Mouse (Mus musculus) thymus, adult 2 months (tissue): ENCODE results near the gene Arid2. TPM values are rescaled to one million over a fixed set of nuclear protein-coding genes. Genes with fewer than 3 reads are reported as not detected.

ENCODE experiments used
- DNase-seq: peaks from one replicate; pipeline ENCODE4 v3.0.0; 2021
- H3K27ac ChIP-seq: fragments of 200-500 bp; 2 replicates; pipeline ENCODE4 v1.5.1; 2012; ENCODE audit warnings: low read length, control low read depth; ENCODE audit not compliant: control insufficient read depth, insufficient read depth
- H3K27me3 ChIP-seq: fragments of 200-500 bp; 2 replicates; pipeline ENCODE4 v1.6.1; 2012; ENCODE audit warnings: mild to moderate bottlenecking, low read length, moderate library complexity, mixed read lengths; ENCODE audit not compliant: control insufficient read depth, insufficient read depth
- H3K36me3 ChIP-seq: fragments of 200-500 bp; 2 replicates; pipeline ENCODE4 v1.6.1; 2012; ENCODE audit warnings: mild to moderate bottlenecking, low read length, moderate library complexity; ENCODE audit not compliant: control insufficient read depth, insufficient read depth
- H3K4me1 ChIP-seq: fragments of 200-500 bp; replicated peaks from 2 replicates; pipeline ENCODE4 v1.6.1; 2012; ENCODE audit warnings: low read length; ENCODE audit not compliant: control insufficient read depth, insufficient read depth
- H3K4me3 ChIP-seq: fragments of 200-500 bp; 2 replicates; pipeline ENCODE4 v1.5.1; 2012; ENCODE audit warnings: mild to moderate bottlenecking, low read length, control low read depth, moderate library complexity; ENCODE audit not compliant: control insufficient read depth, insufficient read depth
- CTCF ChIP-seq: fragments of 200-500 bp; IDR thresholded peaks from 2 replicates; pipeline ENCODE4 v1.5.1; 2012; ENCODE audit warnings: mild to moderate bottlenecking, control low read depth, low read length, moderate library complexity, borderline replicate concordance; ENCODE audit not compliant: control insufficient read depth, poor library complexity, insufficient read depth; ENCODE audit errors: extremely low read depth
- POLR2A ChIP-seq: fragments of 200-500 bp; IDR thresholded peaks from 2 replicates; pipeline ENCODE4 v1.6.1; 2012; ENCODE audit warnings: mild to moderate bottlenecking, low read length, control low read depth, moderate library complexity; ENCODE audit not compliant: control insufficient read depth, poor library complexity, insufficient read depth; ENCODE audit errors: extremely low read depth
- WGBS: fragments of 180-500 bp; shearing (Covaris S2); methylation state at CpG from one replicate; pipeline ENCODE4 v1.1.7; 2018; 5-methylcytosine and 5-hydroxymethylcytosine counted together
- polyA plus RNA-seq: library from polyadenylated mRNA; depleted of rRNA; stranded (reverse); fragments of >200 nt; gene quantifications from 2 replicates; pipeline ENCODE4 v1.2.3, GENCODE M21; 2012

Gene Arid2
- polyA plus RNA-seq, 1 experiment = 70.8 TPM

DNA sequence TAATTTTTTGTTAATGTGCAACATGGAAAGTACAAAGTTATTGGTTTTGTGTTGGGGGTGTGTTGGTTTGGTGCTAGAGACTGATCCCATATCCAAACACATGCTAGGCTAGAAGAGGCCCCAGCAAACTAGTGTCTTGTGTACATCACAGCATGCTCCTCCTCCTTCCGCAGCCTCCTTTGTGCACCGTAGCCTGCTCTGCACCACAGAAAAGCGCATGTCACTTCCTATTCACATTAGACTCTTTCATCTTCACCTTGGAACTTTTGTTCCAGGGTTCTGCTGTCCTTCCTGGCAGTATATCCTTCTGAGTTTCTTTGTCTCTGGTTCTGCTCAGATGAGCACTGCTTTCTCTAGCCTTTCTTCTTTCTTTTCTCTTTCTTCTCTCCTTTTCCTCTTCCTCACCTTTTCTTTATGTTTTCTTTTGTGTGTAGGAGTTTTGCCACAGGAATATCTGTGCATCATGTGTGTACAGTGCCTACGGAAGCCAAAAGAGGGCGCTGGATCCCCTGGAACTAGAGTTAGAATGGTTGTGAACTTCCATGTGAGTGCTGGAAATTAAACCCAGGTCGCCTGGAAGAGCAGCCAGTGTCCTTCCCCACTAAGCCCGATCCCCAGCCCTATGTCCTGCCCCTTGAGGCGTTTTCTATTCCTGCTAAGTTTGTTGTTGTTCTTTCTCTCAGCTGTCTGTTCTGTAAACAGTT, 109.5 kb downstream of the Arid2 start:
- Histone ChIP-seq H3K27ac (no peak overlapping the region), H3K36me3 (peaks cover 38% of the 10 kb centered on the region)
- 82% methylated on average over 8 of the region's 8 CpGs for WGBS

DNA sequence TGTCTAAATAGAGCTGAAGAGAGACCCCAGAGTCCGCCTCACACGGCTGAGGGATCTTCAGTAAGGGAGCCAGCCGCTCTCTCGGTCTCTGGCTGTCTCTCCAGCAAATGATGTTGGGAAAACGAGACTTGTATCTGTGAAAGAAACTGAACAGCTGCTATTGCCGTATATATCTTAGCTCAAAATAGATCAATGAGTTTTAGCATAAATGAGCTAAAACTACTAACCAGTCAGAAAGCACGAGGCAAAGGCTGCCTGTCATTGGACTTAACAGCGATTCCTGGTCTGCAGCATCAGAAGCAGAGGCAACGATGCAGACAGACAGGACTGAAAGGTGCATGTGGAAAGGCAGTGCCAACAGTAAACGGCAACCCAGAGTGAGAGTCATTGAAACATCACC, 111.0 kb downstream of the Arid2 start:
- 98% methylated on average over 10 of the region's 10 CpGs for WGBS
- no peaks in the 10 kb centered on the region for H3K27me3 ChIP-seq
- no peak for TF ChIP-seq CTCF
- TF ChIP-seq POLR2A = no peak
- H3K4me3 ChIP-seq = no peak overlapping the region
- peaks cover 42% of the 10 kb centered on the region for H3K36me3 ChIP-seq
- no peak overlapping the region for H3K27ac ChIP-seq
- DNase-seq = no peak
- H3K4me1 ChIP-seq = no peaks in the 10 kb centered on the region

More for the DNA sequence above, 109.5 kb downstream of the Arid2 start:
- no peak for TF ChIP-seq CTCF
- TF ChIP-seq POLR2A = no peak
- no peak for DNase-seq
- Histone ChIP-seq H3K4me3 (no peak overlapping the region), H3K27me3 (no peaks in the 10 kb centered on the region), H3K4me1 (no peaks in the 10 kb centered on the region)

GRCm38 (mm10) chr15:96405548-96405947, 118.2 kb downstream of the Arid2 start:
- DNase-seq = no peak
- Histone ChIP-seq H3K4me3 (no peak overlapping the region), H3K27ac (no peak overlapping the region), H3K36me3 (peaks cover 38% of the 10 kb centered on the region), H3K27me3 (no peaks in the 10 kb centered on the region), H3K4me1 (no peaks in the 10 kb centered on the region)
- TF ChIP-seq CTCF (no peak), POLR2A (no peak)
- 95% methylated on average over 5 of the region's 5 CpGs for WGBS

DNA sequence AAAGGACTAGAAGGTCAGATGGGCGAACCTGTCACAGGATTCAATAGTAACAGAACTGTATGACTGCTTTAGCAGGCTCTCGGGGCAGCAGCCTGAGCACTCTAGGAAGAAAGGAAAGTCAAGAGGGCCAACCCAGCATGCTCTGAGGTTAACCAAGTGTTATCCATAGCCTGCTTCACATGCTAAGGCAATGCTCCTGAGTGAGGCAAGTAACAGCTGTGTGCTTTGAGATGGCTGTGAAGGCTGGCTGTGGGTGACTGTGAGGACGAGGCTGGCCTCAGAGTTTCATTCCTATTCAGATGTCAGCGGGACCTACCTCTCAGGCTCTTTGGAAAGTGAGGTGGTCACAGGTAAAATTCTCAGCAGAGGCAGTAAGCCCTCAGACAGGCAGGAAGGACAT, 118.9 kb downstream of the Arid2 start:
- Histone ChIP-seq H3K36me3 (peaks cover 36% of the 10 kb centered on the region), H3K4me1 (no peaks in the 10 kb centered on the region), H3K4me3 (no peak overlapping the region), H3K27ac (no peak overlapping the region), H3K27me3 (no peaks in the 10 kb centered on the region)
- 94% methylated on average over 4 of the region's 4 CpGs for WGBS
- no peak for DNase-seq
- TF ChIP-seq CTCF (no peak), POLR2A (no peak)

- H3K4me1 ChIP-seq = no peaks in the 10 kb centered on the region
- H3K27me3 ChIP-seq = no peaks in the 10 kb centered on the region
- no peak for DNase-seq
- H3K36me3 ChIP-seq = peaks cover 31% of the 10 kb centered on the region
- no peak overlapping the region for H3K4me3 ChIP-seq
- 96% methylated on average over 2 of the region's 2 CpGs for WGBS
- TF ChIP-seq POLR2A (no peak), CTCF (no peak)
- no peak overlapping the region for H3K27ac ChIP-seq
These were observed 119.8 kb downstream of the Arid2 start for GRCm38 (mm10) chr15:96407151-96407550.

- Histone ChIP-seq H3K4me3 (no peak overlapping the region), H3K27me3 (no peaks in the 10 kb centered on the region), H3K36me3 (peaks cover 22% of the 10 kb centered on the region), H3K4me1 (no peaks in the 10 kb centered on the region), H3K27ac (no peak overlapping the region)
- no peak for DNase-seq
- WGBS = 92% methylated on average over 6 of the region's 6 CpGs
- TF ChIP-seq CTCF (no peak), POLR2A (no peak)
These were observed 121.4 kb downstream of the Arid2 start for GRCm38 (mm10) chr15:96408717-96409121.

DNA sequence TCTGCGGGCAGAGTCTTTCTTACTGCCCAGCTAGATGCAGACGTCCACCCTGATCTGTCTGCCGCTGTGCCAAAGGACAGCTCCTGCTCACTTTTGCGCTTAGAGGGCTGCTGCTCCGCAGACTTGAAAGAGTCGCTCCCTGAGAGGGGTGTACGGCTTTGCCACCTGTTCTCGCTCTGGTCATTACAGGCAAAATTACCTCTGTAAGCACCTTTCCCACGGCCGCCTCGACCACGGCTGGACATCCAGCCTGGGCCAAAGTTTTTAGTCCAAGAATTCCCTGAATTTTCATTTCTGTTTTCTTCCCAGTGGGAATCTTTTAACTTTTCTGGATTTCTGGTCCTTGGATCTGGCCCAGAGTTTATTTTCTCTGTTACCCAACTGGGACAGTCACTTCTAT, 130.8 kb downstream of the Arid2 start:
- no peaks in the 10 kb centered on the region for H3K4me1 ChIP-seq
- peaks cover 86% of the 10 kb centered on the region for H3K36me3 ChIP-seq
- no peak for DNase-seq
- 97% methylated on average over 12 of the region's 12 CpGs for WGBS
- no peaks in the 10 kb centered on the region for H3K27me3 ChIP-seq
- H3K27ac ChIP-seq = no peak overlapping the region
- no peak overlapping the region for H3K4me3 ChIP-seq
- TF ChIP-seq POLR2A (no peak), CTCF (no peak)
